Mouse (Mus musculus): ENCODE data around the gene Omd.

Omd gene

DNA sequence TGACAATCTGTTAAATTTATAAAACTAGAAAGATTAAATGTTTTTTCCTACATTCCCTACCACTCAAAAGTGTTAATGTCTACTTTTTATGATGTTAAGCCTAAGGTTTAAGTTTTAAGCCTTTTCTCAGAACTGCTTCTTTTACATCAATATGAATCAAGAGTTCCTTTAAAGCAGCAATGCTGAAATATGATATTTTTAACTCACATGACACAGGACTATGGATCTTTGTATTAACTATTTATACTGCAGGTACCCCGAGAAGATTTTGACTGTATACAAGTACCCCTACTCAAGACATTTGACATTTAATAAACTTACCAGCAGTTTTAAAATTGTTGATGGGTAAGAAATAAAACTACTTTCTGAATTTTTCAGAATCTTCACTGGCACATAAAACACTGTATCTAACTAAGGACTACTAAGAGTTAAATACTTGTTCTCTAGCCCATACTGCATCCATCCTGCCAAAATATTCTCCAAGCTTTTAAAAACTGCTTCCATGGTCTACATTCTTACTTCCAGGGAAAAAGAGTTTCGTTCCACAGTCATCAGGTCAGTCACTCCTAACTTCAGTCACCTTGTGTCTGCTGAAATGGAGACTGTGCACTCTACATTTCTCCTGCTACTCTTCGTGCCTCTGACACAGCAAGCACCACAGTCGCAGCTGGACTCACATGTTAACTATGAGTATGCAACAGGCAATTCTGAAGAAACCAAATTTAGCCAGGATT is 26.5 kb downstream of the Omd start:
- no peak for DNase-seq (ENCODE audit: low spot score in 2 of 2)

DNA sequence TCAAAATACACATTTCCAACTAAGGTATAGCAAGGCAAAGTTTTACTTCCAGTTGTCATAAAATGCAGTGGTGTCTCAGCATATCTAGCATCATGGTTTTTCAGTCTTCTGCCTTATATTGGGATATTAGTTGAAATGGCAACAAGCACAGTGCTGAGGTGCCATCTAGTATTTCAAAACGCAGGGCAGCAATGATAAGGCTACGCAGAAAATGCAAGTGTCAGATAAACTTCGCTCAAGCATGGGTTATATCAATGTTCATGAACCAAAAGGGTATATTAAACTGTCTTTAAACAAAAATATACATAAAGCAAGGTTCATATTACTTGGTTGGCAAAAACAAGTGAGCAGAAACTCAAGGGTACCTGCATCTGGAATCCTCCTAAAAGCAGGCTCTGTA is 34.8 kb downstream of the Omd start:
- no peak for DNase-seq (ENCODE audit: low spot score in 2 of 2)

DNA sequence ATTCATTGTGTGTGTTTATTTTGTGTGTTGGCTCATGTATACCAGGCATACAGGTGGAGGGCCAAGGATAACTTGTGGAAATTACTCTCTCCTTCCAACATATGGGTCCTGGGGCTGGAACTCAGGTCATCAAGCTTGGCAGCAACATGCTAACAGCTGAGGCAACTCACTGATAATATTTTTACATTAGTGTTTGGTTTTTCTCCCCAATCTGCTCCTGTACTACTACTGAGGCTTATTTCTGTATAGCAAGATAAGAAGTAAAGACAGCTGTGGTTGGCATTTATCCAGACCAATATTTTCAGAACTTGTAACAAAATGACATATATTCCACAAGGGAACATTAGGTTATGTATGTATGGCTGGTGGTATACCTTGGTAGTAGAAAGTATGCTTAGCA is 36.1 kb downstream of the Omd start:
- no peak for DNase-seq (ENCODE audit: low spot score in 2 of 2)

DNA sequence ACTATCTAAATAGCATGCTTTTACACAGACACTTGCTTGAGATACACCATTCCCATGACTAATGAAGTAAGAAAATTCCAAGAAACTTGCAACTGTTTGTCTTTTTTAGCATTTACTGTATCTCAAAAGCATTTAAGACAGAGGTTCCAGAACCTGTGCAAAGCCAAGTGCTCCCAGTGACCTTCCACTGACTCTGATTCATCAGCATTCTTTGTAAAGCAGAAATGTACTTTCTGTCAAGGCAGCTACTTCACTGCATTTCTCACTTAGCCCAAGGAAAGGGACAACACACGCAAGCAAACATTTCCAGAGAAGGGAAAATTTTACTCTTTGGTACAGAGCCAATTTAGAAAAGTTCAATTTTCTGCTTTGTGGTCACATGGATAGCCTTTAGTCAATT is 41.0 kb downstream of the Omd start:
- no peak for DNase-seq (ENCODE audit: low spot score in 2 of 2)

DNA sequence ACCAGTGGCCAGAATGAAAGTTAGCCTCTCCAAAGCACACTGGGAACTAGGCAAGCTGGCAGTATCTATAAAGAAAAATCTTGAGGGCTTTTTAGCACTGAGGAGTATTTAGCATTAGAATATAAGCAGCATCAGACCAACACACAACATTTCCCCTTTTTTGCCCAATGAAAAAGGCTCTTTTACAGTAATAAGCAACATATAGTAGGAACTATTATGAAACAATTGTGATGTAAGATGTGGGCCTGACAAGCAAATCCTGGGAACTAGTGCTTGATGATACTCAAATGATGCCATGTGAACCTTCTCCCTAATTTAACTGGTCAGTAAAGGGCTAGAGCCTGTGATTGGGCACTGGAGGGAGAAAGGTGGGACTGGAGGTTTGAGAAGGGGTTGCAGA is 45.9 kb downstream of the Omd start:
- no peak for DNase-seq (ENCODE audit: low spot score in 2 of 2)

DNA sequence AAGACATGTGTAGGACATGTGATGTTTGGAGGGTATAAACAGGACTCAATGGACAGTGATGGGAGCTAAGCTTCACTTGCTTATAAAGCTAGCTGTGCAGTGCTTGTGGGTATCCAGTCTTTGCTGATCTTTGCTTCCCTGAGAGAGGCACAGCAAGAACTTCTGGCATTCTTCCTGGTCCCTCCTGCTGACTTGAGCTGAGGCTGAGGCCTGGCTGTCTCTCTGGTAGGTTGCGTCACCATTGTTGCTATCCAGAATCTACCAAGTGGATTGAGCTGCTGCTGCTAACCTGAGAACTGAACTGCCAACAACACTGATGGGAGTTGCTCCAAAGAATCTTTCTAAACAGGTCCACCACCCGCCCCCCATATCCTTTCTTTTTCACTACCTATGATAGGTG is 46.8 kb downstream of the Omd start:
- DNase-seq (ENCODE audit: low spot score in 2 of 2): no peak

DNA sequence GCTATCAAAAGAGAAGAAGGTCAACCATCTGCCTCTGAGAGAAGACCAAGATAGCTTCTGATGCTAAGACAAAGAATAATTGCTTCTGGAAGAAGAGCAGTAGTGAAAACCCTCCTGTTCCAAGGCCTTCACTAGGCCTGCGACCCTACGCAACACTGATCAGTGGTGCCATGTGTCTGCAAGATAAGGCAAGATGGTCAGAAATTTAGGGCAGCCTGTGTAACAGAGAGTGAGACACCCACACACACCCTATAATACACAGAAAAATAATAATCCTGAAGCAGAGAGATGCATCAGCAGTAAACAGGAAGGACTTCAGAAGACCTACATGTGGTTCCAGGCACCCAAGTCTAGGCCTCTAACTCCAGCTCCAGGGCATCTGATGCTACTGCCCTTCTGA is 57.7 kb downstream of the Omd start:
- no peak for DNase-seq (ENCODE audit: low spot score in 2 of 2)
